Mouse (Mus musculus) stomach, postnatal 0 days (tissue): ENCODE data around the gene Chrdl2.

Experiments used
- CTCF ChIP-seq: IDR thresholded peaks from 2 replicates; pipeline ENCODE4 v1.5.1; 2016; ENCODE audit warnings: antibody characterized with exemption, low read depth, mild to moderate bottlenecking, moderate library complexity
- EP300 ChIP-seq: optimal IDR thresholded peaks from 2 replicates; pipeline ENCODE3; 2016; ENCODE audit warnings: antibody characterized with exemption

DNA sequence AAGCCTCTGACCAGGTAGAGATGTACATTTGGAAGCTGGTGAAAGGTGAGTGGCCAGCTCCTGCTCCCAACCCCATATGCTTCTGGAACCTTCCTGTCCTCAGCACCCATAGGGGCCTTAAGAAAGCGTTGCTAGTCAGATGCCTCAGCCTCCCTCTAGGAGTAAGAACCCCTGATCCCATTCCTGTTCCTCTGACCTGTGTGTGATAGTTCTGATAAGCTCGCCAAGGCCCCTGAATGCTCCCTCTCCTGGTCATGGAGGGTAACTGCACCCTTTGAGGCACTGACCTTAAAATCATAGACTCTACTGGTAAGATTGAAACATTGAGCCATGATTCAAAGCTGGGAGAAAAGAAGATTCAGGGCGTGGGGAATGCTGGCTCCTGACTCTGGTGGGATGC lies 23.3 kb downstream of the Chrdl2 start:
- TF ChIP-seq CTCF (peak; percentile 89), EP300 (no peak)
